Mouse (Mus musculus): ENCODE measurements around the gene Mlec.

DNA sequence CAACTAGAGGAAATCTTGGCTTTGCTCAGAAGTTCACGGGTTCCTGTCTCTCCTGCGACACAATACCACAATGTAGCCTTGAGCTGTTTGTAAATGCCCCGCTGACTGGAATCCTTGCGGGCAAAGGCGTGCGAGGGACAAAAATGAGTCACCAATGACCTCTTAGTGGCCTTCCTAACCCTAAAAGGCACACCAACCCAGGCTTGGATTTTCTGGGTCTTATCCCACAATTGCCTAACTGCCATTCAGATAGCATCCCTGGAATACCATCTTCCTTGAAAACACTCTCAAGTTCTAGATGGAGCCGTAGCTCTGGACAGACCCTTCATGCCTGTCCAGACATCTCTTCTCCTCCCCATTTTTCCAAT is 34.8 kb upstream of the Mlec start:
- no peak for TF ChIP-seq CTCF (conservative IDR thresholded peaks at IDR 0.05; ENCODE audit: insufficient read depth, insufficient read length, low read depth, low read length)
- no peak for TF ChIP-seq POLR2A (IDR thresholded peaks at IDR 0.05; ENCODE audit: low read depth, low read length)

Data from kidney, adult 2 months (tissue).